Mouse (Mus musculus) midbrain, embryonic 16.5 days (tissue): ENCODE data around the gene Drd5. TPM values are rescaled to one million over a fixed set of nuclear protein-coding genes. Genes with fewer than 3 reads are reported as not detected.

Experiments used
- ATAC-seq: fragments of 200-750 bp; cut with Nextera tagmentation; 2 replicates; pipeline ENCODE4 v1.8.0; 2017; ENCODE audit warnings: moderate TSS enrichment
- H3K27ac ChIP-seq: fragments of 300-500 bp; sonication (generic); 2 replicates; pipeline ENCODE4 v1.5.1; 2014; ENCODE audit warnings: mild to moderate bottlenecking, low read length, mixed read lengths
- H3K27me3 ChIP-seq: fragments of 300-500 bp; sonication (generic); 2 replicates; pipeline ENCODE4 v1.6.1; 2014; ENCODE audit warnings: low read depth, low read length, mixed read lengths; ENCODE audit not compliant: control insufficient read depth, insufficient read depth
- H3K36me3 ChIP-seq: fragments of 300-500 bp; sonication (generic); 2 replicates; pipeline ENCODE4 v1.6.1; 2014; ENCODE audit warnings: mild to moderate bottlenecking, low read length, moderate library complexity, mixed read lengths; ENCODE audit not compliant: control insufficient read depth, insufficient read depth
- H3K4me1 ChIP-seq: fragments of 300-500 bp; sonication (generic); 2 replicates; pipeline ENCODE4 v1.6.1; 2014; ENCODE audit warnings: mild to moderate bottlenecking, low read length, mixed read lengths; ENCODE audit not compliant: control insufficient read depth, insufficient read depth
- H3K4me2 ChIP-seq: fragments of 300-500 bp; sonication (generic); 2 replicates; pipeline ENCODE4 v1.6.1; 2014; ENCODE audit warnings: mild to moderate bottlenecking, low read length, mixed read lengths
- H3K4me3 ChIP-seq: fragments of 300-500 bp; sonication (generic); 2 replicates; pipeline ENCODE4 v1.5.1; 2014; ENCODE audit warnings: low read depth, mild to moderate bottlenecking, low read length, moderate library complexity, mixed read lengths
- H3K9ac ChIP-seq: fragments of 300-500 bp; sonication (generic); 2 replicates; pipeline ENCODE4 v1.6.1; 2014; ENCODE audit warnings: low read depth, low read length, mixed read lengths
- H3K9me3 ChIP-seq: fragments of 300-500 bp; sonication (generic); replicated peaks from 2 replicates; pipeline ENCODE4 v1.6.1; 2014; ENCODE audit warnings: mild to moderate bottlenecking, low read length, mixed read lengths; ENCODE audit not compliant: control insufficient read depth, poor library complexity, severe bottlenecking
- WGBS: fragments of 180-500 bp; shearing (Covaris S2); extraction: QIAGEN DNeasy Blood & Tissue Kit; methylation state at CpG from one replicate; pipeline ENCODE4 v1.1.7; 2014; 5-methylcytosine and 5-hydroxymethylcytosine counted together
- polyA plus RNA-seq: library from polyadenylated mRNA; unstranded; fragments of >200 nt; fragmentation: Nextera tagmentation; extraction: Ambion mirVana; gene quantifications from 2 replicates; pipeline ENCODE4 v1.2.1, GENCODE M21; 2015

The Drd5 gene
- 0.82 and 0.90 TPM in 2 replicates for polyA plus RNA-seq

DNA sequence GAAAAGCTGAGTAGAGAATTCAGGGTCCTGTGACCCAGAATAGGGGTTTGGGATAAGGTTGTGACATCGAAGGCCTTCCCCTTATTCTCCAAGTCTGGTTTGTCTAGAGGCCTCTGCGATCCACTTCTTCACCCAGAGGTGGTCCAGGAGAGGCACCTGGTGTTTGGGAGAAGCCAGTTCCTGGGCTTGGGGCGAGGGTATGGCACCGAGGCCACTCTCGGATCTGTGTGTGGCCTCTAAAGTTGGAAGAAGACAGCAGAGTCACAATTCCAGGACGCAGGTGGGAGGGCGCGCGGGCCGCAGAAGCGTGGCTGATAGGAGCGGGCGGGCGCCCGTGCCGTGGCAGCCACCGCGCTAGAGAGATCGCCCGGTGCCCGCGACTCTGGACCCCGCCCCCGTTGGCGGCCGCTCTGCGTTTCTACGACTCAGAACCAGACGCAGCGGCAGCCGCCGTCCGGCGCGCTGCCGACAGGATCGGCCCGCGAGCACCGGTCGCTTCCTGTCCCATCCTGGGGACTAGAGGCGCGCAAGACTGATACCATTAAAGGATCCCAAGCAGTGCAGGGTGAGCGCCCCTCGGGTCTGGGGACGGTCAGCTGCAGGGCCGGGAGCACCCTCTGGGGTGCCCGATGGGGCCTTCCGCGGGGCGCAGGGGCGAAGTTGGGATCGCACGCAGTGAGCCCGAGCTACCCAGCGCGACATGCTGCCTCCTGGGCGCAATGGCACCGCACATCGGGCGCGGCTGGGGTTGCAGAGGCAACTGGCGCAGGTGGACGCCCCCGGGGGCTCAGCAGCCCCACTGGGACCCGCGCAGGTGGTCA, at the start of gene Drd5:
Drd5 (plus strand) TSS at position 402 of the 821 bp plus-strand sequence.
- peak within 1 kb of the TSS; percentile 49 for H3K4me3 ChIP-seq
- peaks cover 31% of the 10 kb centered on the region for H3K27me3 ChIP-seq
- no peaks in the 10 kb centered on the region for H3K36me3 ChIP-seq
- 0 out of 2 replicates have a peak, but pooled peaks cover 2% of the 10 kb centered on the region for H3K4me1 ChIP-seq
- peak within 1 kb of the TSS; percentile 76 for H3K4me2 ChIP-seq
- peak within 1 kb of the TSS; percentile 52 for H3K9ac ChIP-seq
- H3K9me3 ChIP-seq = no peaks in the 10 kb centered on the region
- 3% methylated on average over 67 of the region's 67 CpGs for WGBS
- no peak within 1 kb of the TSS for H3K27ac ChIP-seq
- peak; percentile 83 for ATAC-seq

DNA sequence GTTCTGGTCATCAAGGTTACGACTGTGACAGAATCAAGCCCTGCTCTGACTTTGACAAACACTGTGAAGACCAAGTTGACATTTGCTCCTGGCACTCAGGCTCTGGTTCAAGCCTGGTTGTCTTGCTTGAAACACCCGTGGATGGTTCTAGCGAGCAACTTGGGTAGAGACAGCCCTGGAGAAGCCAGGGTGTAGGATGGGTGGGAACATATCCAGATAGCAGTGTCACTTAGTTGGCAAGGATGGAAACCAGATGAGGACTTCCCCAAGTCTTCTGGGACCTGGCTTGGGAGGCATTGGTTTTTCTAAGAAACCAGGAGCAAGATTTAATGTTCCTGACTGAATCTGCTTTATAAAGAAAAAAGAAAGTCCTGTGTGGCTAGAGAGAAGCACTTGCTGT, 48.2 kb upstream of the Drd5 start:
- no peaks in the 10 kb centered on the region for H3K9me3 ChIP-seq
- peaks cover under 1% of the 10 kb centered on the region; the same call in 1 of the 2 replicates for H3K4me1 ChIP-seq
- no peak for ATAC-seq
- H3K4me3 ChIP-seq = no peak overlapping the region
- H3K36me3 ChIP-seq = peaks cover 13% of the 10 kb centered on the region; the same call in 1 of the 2 replicates
- WGBS = 89% methylated on average over 3 of the region's 3 CpGs
- H3K9ac ChIP-seq = no peak overlapping the region
- H3K27me3 ChIP-seq = peaks cover 16% of the 10 kb centered on the region
- H3K4me2 ChIP-seq = no peak overlapping the region
- H3K27ac ChIP-seq = no peak overlapping the region

DNA sequence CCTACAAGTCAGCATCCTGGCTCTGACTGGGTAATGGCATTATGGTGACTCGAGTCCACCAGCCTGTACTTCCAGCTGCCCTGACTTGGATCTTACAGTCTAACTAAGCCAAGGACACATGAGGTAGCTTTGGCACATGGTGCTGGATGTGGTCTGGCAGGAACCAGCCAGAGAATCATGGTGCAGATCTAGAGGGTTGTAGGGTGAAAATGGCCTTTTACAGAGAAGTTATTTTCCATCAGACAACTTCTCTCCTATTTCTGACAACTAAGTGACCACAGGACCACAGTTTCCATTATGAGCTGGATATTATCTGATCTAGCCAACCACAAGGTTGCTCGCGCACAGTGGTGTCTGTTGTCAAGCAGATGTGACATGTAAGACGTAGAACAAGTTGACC, 45.3 kb upstream of the Drd5 start:
- no peak overlapping the region for H3K4me3 ChIP-seq
- H3K9ac ChIP-seq = no peak overlapping the region
- 94% methylated on average over 4 of the region's 4 CpGs for WGBS
- peaks cover 17% of the 10 kb centered on the region for H3K4me1 ChIP-seq
- no peak overlapping the region for H3K4me2 ChIP-seq
- no peaks in the 10 kb centered on the region for H3K9me3 ChIP-seq
- peaks cover 40% of the 10 kb centered on the region for H3K27me3 ChIP-seq
- no peak for ATAC-seq
- peaks cover 8% of the 10 kb centered on the region; the same call in 1 of the 2 replicates for H3K36me3 ChIP-seq
- no peak overlapping the region for H3K27ac ChIP-seq

- H3K27me3 ChIP-seq = peaks cover 46% of the 10 kb centered on the region
- ATAC-seq = no peak
- peaks cover 17% of the 10 kb centered on the region for H3K4me1 ChIP-seq
- 2% methylated on average over 4 of the region's 4 CpGs for WGBS
- H3K9ac ChIP-seq = no peak within 1 kb of the TSS; the same call in 1 of the 2 replicates
- H3K27ac ChIP-seq = no peak within 1 kb of the TSS
- no peaks in the 10 kb centered on the region for H3K9me3 ChIP-seq
- H3K4me3 ChIP-seq = peak within 1 kb of the TSS; percentile 39
- H3K36me3 ChIP-seq = peaks cover 4% of the 10 kb centered on the region; the same call in 1 of the 2 replicates
- H3K4me2 ChIP-seq = peak within 1 kb of the TSS; percentile 68
Observed at GRCm38 (mm10) chr5:38275771-38276170, 43.4 kb upstream of the Drd5 start, which contains the start of gene Otop1. Otop1 (plus strand) TSS chr5:38275972.

- Histone ChIP-seq H3K27ac (no peak overlapping the region), H3K9ac (no peak overlapping the region; the same call in 1 of the 2 replicates), H3K4me3 (peak overlapping the region; percentile 24), H3K27me3 (peaks cover 46% of the 10 kb centered on the region), H3K36me3 (peaks cover 3% of the 10 kb centered on the region; the same call in 1 of the 2 replicates), H3K4me1 (peaks cover 17% of the 10 kb centered on the region), H3K4me2 (peak overlapping the region; percentile 51), H3K9me3 (no peaks in the 10 kb centered on the region)
- 2% methylated on average over 19 of the region's 19 CpGs for WGBS
- ATAC-seq = no peak
Observed at GRCm38 (mm10) chr5:38276451-38276850, 42.7 kb upstream of the Drd5 start.

DNA sequence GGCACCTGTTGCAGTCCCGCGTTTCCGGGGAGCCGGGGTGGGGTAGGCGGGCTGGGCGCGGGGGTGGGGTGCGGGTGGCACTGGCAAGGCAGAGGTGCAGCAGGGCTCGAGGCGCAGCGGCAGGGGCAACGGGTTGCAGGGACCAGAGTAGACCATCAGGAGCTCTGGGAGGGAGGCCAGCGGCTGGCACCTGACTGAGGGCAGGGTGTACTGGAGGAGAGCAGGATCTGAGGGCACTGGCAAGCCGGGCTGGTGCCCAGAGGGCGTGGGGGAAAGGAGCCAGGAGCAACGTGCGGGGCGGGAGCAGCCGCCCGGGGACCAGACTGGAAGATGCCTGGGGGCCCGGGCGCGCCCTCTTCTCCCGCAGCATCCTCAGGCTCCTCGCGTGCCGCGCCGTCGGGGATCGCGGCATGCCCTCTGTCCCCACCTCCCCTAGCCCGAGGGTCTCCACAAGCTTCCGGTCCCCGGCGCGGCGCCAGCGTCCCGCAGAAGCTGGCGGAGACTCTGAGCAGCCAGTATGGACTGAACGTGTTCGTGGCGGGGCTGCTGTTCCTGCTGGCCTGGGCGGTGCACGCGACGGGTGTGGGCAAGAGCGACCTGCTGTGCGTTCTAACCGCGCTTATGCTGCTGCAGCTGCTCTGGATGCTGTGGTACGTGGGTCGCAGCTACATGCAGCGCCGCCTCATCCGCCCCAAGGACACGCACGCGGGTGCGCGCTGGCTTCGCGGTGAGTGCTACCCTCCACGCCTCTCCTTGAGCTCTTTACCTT, 41.9 kb upstream of the Drd5 start:
- Histone ChIP-seq H3K36me3 (no peaks in the 10 kb centered on the region), H3K9me3 (no peaks in the 10 kb centered on the region), H3K9ac (peak overlapping the region; percentile 41; the same call in 1 of the 2 replicates), H3K27me3 (peaks cover 46% of the 10 kb centered on the region), H3K27ac (no peak overlapping the region), H3K4me3 (peak overlapping the region; percentile 39), H3K4me1 (peaks cover 17% of the 10 kb centered on the region), H3K4me2 (peak overlapping the region; percentile 68)
- peak; percentile 31; the same call in 1 of the 2 replicates for ATAC-seq
- 1% methylated on average over 58 of the region's 65 CpGs for WGBS

- Histone ChIP-seq H3K27ac (no peak overlapping the region), H3K4me3 (peak overlapping the region; percentile 39; the same call in 1 of the 2 replicates), H3K36me3 (no peaks in the 10 kb centered on the region), H3K4me2 (peak overlapping the region; percentile 68), H3K9me3 (no peaks in the 10 kb centered on the region), H3K4me1 (peaks cover 17% of the 10 kb centered on the region), H3K9ac (no peak overlapping the region), H3K27me3 (peaks cover 46% of the 10 kb centered on the region)
- WGBS = 18% methylated on average over 12 of the region's 12 CpGs
- ATAC-seq = 0 out of 2 replicates have a peak, but pooled peaks have one; percentile 26
Observed at GRCm38 (mm10) chr5:38277936-38278600, 41.1 kb upstream of the Drd5 start.

GRCm38 (mm10) chr5:38280075-38280474, 39.1 kb upstream of the Drd5 start:
- no peak for ATAC-seq
- WGBS = 41% methylated on average over 1 of the region's 1 CpGs
- Histone ChIP-seq H3K27me3 (peaks cover 38% of the 10 kb centered on the region), H3K9me3 (no peaks in the 10 kb centered on the region), H3K9ac (no peak overlapping the region), H3K4me2 (no peak overlapping the region), H3K36me3 (no peaks in the 10 kb centered on the region), H3K4me3 (no peak overlapping the region), H3K27ac (no peak overlapping the region), H3K4me1 (peaks cover 17% of the 10 kb centered on the region)
